Mouse (Mus musculus): ENCODE results near the gene Ngfr. TPM values are rescaled to one million over a fixed set of nuclear protein-coding genes. Genes with fewer than 3 reads are reported as not detected.

Gene Ngfr
- total and polyA plus RNA-seq, 3 experiments, result not detected

GRCm38 (mm10) chr11:95519299-95519698 lies 68.2 kb downstream of the Ngfr start:
- no peak overlapping the region for H3K27ac ChIP-seq (ENCODE audit: control insufficient read depth, low read depth, low read length)
- DNase-seq (ENCODE audit: low read depth, low spot score), result no peak
- no peaks in the 10 kb centered on the region for H3K79me2 ChIP-seq (ENCODE audit: control insufficient read depth, insufficient read depth, low read length, poor library complexity)
- H3K9me3 ChIP-seq (replicated peaks; ENCODE audit: insufficient read depth, low read length), result no peaks in the 10 kb centered on the region
- H3K36me3 ChIP-seq (ENCODE audit: control insufficient read depth in 1 of 2, insufficient read depth in 2 of 2, low read length in 2 of 2), result no peaks in the 10 kb centered on the region
- 0 out of 4 replicates have a peak, but pooled peaks cover 0 to 5% of the 10 kb centered on the region in 2 experiments for H3K4me1 ChIP-seq (ENCODE audit: control insufficient read depth in 1 of 2, insufficient read depth in 2 of 2, low read length in 2 of 2)
- H3K9ac ChIP-seq (ENCODE audit: control insufficient read depth, low read depth, low read length, poor library complexity, severe bottlenecking), result no peak overlapping the region
- H3K4me3 ChIP-seq (ENCODE audit: control insufficient read depth in 1 of 2, insufficient read depth in 1 of 2, low read depth in 2 of 2, low read length in 2 of 2), result no peak overlapping the region
- TF ChIP-seq MXI1 (IDR thresholded peaks at IDR 0.05; ENCODE audit: low read depth, low read length) (no peak), USF1 (IDR thresholded peaks at IDR 0.05; ENCODE audit: low read depth, low read length) (no peak), MYB (IDR thresholded peaks at IDR 0.05; ENCODE audit: low read depth, low read length) (no peak), MYC (IDR thresholded peaks at IDR 0.05; ENCODE audit: low read depth, low read length) (no peak), CTCF (IDR thresholded peaks at IDR 0.05 in 2 of 3, conservative IDR thresholded peaks at IDR 0.05 in 1 of 3; ENCODE audit: control insufficient read depth in 1 of 3, insufficient read depth in 1 of 3, low read depth in 2 of 3, low read length in 3 of 3, poor library complexity in 1 of 3, severe bottlenecking in 1 of 3) (no peak), GABPA (IDR thresholded peaks at IDR 0.05; ENCODE audit: low read depth, low read length) (no peak)
- H3K27me3 ChIP-seq (ENCODE audit: control insufficient read depth in 1 of 2, insufficient read depth in 2 of 2, low read length in 2 of 2), result peaks cover 4 to 5% of the 10 kb centered on the region in 2 experiments; a peak in 3 of 4 replicates

Other genes starting within 250 kb of the Ngfr start
- 51.8 and 59.1 TPM in 2 replicates for gene Slc35b1, start 203.0 kb downstream of the Ngfr start, total RNA-seq (2012; rRNA removed)
- gene Slc35b1, start 203.0 kb downstream of the Ngfr start, polyA plus RNA-seq (2012; ENCODE audit: insufficient read depth in 1 of 2, insufficient read length in 2 of 2, low read depth in 1 of 2, low replicate concordance in 2 of 2, missing spikeins in 1 of 2), result 10 to 100 TPM in 1 of 2 experiments, not detected in 1; 82.4 TPM
- gene Spop, start 173.7 kb downstream of the Ngfr start, total RNA-seq (2012; rRNA removed), result 41.5 and 45.7 TPM in 2 replicates
- 10 to 100 TPM in 1 of 2 experiments, not detected in 1; 84.0 TPM for gene Spop, start 173.7 kb downstream of the Ngfr start, polyA plus RNA-seq (2012; ENCODE audit: insufficient read depth in 1 of 2, insufficient read length in 2 of 2, low read depth in 1 of 2, low replicate concordance in 2 of 2, missing spikeins in 1 of 2)
- gene Nxph3, start 73.2 kb downstream of the Ngfr start, total RNA-seq (2012; rRNA removed), result not detected in 2 replicates
- not detected for gene Nxph3, start 73.2 kb downstream of the Ngfr start, polyA plus RNA-seq (2012; ENCODE audit: insufficient read depth in 1 of 2, insufficient read length in 2 of 2, low read depth in 1 of 2, low replicate concordance in 2 of 2, missing spikeins in 1 of 2)
- 784 and 788 TPM in 2 replicates for gene Phb, start 79.2 kb upstream of the Ngfr start, total RNA-seq (2012; rRNA removed)
- gene Phb, start 79.2 kb upstream of the Ngfr start, polyA plus RNA-seq (2012; ENCODE audit: insufficient read depth in 1 of 2, insufficient read length in 2 of 2, low read depth in 1 of 2, low replicate concordance in 2 of 2, missing spikeins in 1 of 2), result 100 to 1,000 TPM in 1 of 2 experiments, not detected in 1; 302 TPM
- gene Zfp652, start 124.9 kb upstream of the Ngfr start, total RNA-seq (2012; rRNA removed), result 31.8 and 34.1 TPM in 2 replicates
- gene Zfp652, start 124.9 kb upstream of the Ngfr start, polyA plus RNA-seq (2012; ENCODE audit: insufficient read depth in 1 of 2, insufficient read length in 2 of 2, low read depth in 1 of 2, low replicate concordance in 2 of 2, missing spikeins in 1 of 2), result 10 to 100 TPM; 19.3 to 38.5 TPM
- gene B130006D01Rik, start 135.9 kb upstream of the Ngfr start, total RNA-seq (2012; rRNA removed), result 0.59 and 0.73 TPM in 2 replicates
- gene B130006D01Rik, start 135.9 kb upstream of the Ngfr start, polyA plus RNA-seq (2012; ENCODE audit: insufficient read depth in 1 of 2, insufficient read length in 2 of 2, low read depth in 1 of 2, low replicate concordance in 2 of 2, missing spikeins in 1 of 2), result under 1 TPM in 1 of 2 experiments, not detected in 1; 0.11 TPM
- gene Phospho1, start 236.8 kb upstream of the Ngfr start, total RNA-seq (2012; rRNA removed), result 15.4 and 17.7 TPM in 2 replicates
- gene Phospho1, start 236.8 kb upstream of the Ngfr start, polyA plus RNA-seq (2012; ENCODE audit: insufficient read depth in 1 of 2, insufficient read length in 2 of 2, low read depth in 1 of 2, low replicate concordance in 2 of 2, missing spikeins in 1 of 2), result 10 to 100 TPM in 1 of 2 experiments, not detected in 1; 76.0 TPM
- 23.5 and 24.0 TPM in 2 replicates for gene Gngt2, start 249.5 kb upstream of the Ngfr start, total RNA-seq (2012; rRNA removed)
- 10 to 100 TPM in 1 of 2 experiments, not detected in 1; 25.9 TPM for gene Gngt2, start 249.5 kb upstream of the Ngfr start, polyA plus RNA-seq (2012; ENCODE audit: insufficient read depth in 1 of 2, insufficient read length in 2 of 2, low read depth in 1 of 2, low replicate concordance in 2 of 2, missing spikeins in 1 of 2)